Mouse (Mus musculus) natural killer cell, adult 2 months (primary cell): ENCODE measurements around the gene Mb.

ENCODE experiments used
- DNase-seq, 2 experiments: peaks; one replicate each; pipeline ENCODE4 v3.0.0; 2022; ENCODE audit warnings: low spot score in 2 of 2

Gene Mb

GRCm38 (mm10) chr15:77027117-77027516, 23.4 kb downstream of the Mb start:
- no peak for DNase-seq

GRCm38 (mm10) chr15:77025884-77026583, 24.4 kb downstream of the Mb start:
- no peak for DNase-seq

GRCm38 (mm10) chr15:77022401-77022957, 28.0 kb downstream of the Mb start:
- DNase-seq, result no peak

- DNase-seq, result no peak
These were observed 28.6 kb downstream of the Mb start for GRCm38 (mm10) chr15:77021851-77022250.

- no peak for DNase-seq
These were observed 29.4 kb downstream of the Mb start for GRCm38 (mm10) chr15:77021056-77021455.

GRCm38 (mm10) chr15:77020136-77020535, 30.3 kb downstream of the Mb start:
- DNase-seq, result no peak

GRCm38 (mm10) chr15:77019533-77019932, 30.9 kb downstream of the Mb start:
- no peak for DNase-seq

- no peak for DNase-seq
These were observed 31.6 kb downstream of the Mb start for GRCm38 (mm10) chr15:77018740-77019340.

GRCm38 (mm10) chr15:77017897-77018296, 32.6 kb downstream of the Mb start:
- no peak for DNase-seq

GRCm38 (mm10) chr15:77016509-77016908, 34.0 kb downstream of the Mb start:
- no peak for DNase-seq

- DNase-seq, result no peak
These were observed 35.5 kb downstream of the Mb start for GRCm38 (mm10) chr15:77014985-77015384.

GRCm38 (mm10) chr15:77014431-77014830, 36.0 kb downstream of the Mb start:
- DNase-seq, result no peak

GRCm38 (mm10) chr15:77013753-77014241, 36.7 kb downstream of the Mb start:
- no peak for DNase-seq

GRCm38 (mm10) chr15:77008851-77009250, 41.6 kb downstream of the Mb start:
- DNase-seq, result no peak

- no peak for DNase-seq
These were observed 46.6 kb downstream of the Mb start for GRCm38 (mm10) chr15:77003868-77004215.

- no peak for DNase-seq
These were observed 47.1 kb downstream of the Mb start for GRCm38 (mm10) chr15:77003173-77003867.

- DNase-seq, result no peak
These were observed 51.4 kb downstream of the Mb start for GRCm38 (mm10) chr15:76998878-76999588.

- DNase-seq, result no peak
These were observed 52.4 kb downstream of the Mb start for GRCm38 (mm10) chr15:76998048-76998447.

- DNase-seq, result no peak
These were observed 56.1 kb downstream of the Mb start for GRCm38 (mm10) chr15:76994413-76994812.

- DNase-seq, result no peak
These were observed 62.9 kb downstream of the Mb start for GRCm38 (mm10) chr15:76987542-76988094.

GRCm38 (mm10) chr15:76987137-76987536, 63.3 kb downstream of the Mb start:
- DNase-seq, result no peak

GRCm38 (mm10) chr15:76982745-76983144, 67.7 kb downstream of the Mb start:
- DNase-seq, result no peak
